Mouse (Mus musculus): ENCODE results near the gene Flrt1.
"Not testable (repeated sequence)": the region's sequence is repeated elsewhere in the genome, so short reads cannot be mapped to it uniquely, and the experiment has no call there.

Gene Flrt1

GRCm38 (mm10) chr19:7068661-7069531 lies 36.6 kb downstream of the Flrt1 start:
- DNase-seq (ENCODE audit: low spot score): no peak

- peak; percentile 85 for DNase-seq (ENCODE audit: low spot score)
These were observed 37.4 kb downstream of the Flrt1 start for GRCm38 (mm10) chr19:7068136-7068535.

- no peak for DNase-seq (ENCODE audit: low spot score)
These were observed 38.0 kb downstream of the Flrt1 start for GRCm38 (mm10) chr19:7067344-7068050.

GRCm38 (mm10) chr19:7066828-7067342 lies 38.6 kb downstream of the Flrt1 start:
- no peak for DNase-seq (ENCODE audit: low spot score)

GRCm38 (mm10) chr19:7066034-7066827 lies 39.3 kb downstream of the Flrt1 start:
- DNase-seq (ENCODE audit: low spot score): no peak

DNA sequence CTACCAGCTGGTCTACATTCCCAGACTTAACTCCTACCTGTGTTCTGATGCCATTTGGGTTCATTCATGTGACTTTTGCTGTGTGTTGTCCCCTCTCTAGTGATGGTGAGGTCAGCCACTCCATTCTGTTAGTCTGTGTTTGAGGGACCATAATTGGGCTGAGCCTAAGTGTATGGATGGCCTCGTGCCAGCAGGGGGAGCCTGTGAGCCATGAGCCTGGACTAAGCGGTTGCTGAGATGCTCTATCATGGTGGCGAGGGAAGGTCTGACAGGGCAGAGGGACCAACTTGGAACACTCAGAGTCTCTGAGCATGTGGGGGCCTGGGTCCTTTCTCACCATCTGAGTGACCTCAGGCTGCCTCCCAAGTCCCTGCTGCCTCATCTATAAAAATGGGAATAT lies 41.0 kb downstream of the Flrt1 start:
- DNase-seq (ENCODE audit: low spot score): peak; percentile 87

DNA sequence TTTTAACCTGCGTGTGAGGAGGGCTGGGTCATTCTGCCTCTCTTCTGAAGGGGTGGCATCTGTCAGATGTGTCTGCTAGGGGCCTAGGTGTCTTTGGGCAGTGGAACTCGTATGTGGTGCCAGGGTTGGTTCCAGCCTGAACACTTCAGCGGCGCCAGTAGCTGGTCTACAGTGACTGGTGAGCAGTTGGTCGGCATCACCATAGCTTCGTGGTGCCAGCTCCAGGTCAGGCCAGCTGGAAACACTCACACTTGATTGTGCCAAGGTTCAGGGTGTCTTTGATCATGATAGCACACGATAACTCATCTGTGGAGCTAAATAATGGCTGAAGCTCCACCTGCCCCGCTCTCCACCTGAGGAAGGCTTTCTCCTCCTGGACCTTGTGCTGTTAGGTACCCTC lies 42.6 kb downstream of the Flrt1 start:
- no peak for DNase-seq (ENCODE audit: low spot score)

GRCm38 (mm10) chr19:7062110-7062509 lies 43.4 kb downstream of the Flrt1 start:
- no peak for DNase-seq (ENCODE audit: low spot score)

GRCm38 (mm10) chr19:7058541-7058940 lies 47.0 kb downstream of the Flrt1 start:
- DNase-seq (ENCODE audit: low spot score): no peak

DNA sequence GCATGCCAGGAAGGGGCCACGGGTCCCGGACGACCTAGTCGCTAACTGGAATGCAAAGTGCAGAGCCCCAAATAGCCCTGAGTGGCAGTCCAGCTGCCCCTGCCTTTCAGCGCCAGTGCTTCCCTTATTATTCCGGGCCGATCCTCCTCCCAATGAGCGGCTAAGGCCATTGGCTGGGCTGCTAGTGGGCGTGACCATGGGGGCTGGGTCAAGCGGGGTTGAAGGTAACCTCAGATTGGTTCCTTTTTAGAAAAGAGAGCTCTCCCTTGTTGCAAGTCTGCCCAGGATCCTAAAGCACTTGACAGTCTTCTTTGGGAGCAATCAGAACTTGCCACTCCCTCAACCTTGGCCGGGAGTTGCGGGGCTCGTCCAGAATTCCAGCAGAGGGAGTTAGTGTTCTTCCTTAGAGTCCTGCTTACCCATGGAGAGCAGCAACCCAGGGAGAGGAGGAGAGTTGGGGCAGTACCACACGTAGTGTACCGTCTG lies 47.8 kb downstream of the Flrt1 start:
- peak; percentile 75 for DNase-seq (ENCODE audit: low spot score)

GRCm38 (mm10) chr19:7057126-7057721 lies 48.3 kb downstream of the Flrt1 start:
- peak; percentile 56 for DNase-seq (ENCODE audit: low spot score)

GRCm38 (mm10) chr19:7056248-7057087 lies 49.1 kb downstream of the Flrt1 start, which contains the start of gene Macrod1:
TSS of gene Macrod1 (plus strand) at chr19:7056810.
- DNase-seq (ENCODE audit: low spot score): peak; percentile 71

GRCm38 (mm10) chr19:7055173-7055572 lies 50.4 kb downstream of the Flrt1 start:
- DNase-seq (ENCODE audit: low spot score): no peak

DNA sequence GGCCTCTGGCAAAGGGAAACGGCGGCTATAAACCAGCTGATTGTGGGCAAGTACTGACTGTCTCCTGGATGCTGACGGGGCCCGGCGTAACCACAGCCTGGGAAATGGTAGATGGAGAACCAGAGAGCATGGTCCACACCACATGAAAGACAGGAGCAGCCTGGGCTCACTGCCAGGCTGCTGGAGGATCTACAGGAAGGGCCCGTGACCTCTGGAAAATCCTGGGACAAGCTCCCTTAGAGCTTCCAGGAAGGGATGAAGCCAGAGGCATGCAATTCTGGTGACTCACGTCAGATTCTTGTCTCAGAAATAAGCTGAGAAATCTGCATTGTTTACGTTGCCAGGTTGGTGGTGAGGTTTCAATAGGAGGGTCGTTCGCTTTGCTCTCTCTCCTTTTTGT lies 50.8 kb downstream of the Flrt1 start:
- DNase-seq (ENCODE audit: low spot score): peak; percentile 28

DNA sequence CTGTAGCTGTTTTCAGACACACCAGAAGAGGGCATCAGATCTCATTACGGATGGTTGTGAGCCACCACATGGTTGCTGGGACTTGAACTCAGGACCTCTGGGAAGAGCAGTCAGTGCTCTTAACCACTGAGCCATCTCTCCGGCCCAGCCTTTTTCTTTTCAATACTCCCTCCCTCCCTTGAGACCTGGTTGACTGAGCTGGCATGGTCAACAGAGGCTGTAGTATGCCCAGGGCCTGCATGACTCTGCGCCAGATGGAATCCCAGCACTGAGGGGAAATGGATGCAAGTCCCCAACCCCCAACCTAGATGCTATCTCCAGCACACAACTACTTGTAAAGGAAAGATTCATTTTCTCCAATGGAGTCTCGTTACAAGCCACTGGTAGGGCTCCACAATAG lies 52.1 kb downstream of the Flrt1 start:
- DNase-seq (ENCODE audit: low spot score): not testable (repeated sequence)

GRCm38 (mm10) chr19:7044706-7045105 lies 60.8 kb downstream of the Flrt1 start:
- no peak for DNase-seq (ENCODE audit: low spot score)

DNA sequence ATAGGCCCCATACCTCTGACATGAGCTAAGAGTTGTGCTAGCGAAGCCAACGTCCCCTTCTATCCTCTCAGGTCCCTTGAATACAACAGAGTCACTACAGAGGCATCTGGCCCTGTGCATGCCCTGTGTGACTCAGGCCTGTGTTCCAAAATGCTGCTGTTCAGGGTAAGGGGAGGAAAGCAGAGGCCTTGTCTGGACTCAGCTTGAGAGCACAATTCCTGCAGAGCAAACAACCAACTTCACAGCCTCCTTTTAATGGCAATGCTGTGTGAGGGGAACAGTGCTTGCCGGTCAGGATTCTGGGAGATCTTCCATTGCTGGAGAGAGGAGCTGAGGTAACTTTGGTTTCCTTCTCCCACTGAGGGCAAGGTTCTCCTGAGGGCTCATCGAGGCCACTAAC lies 61.2 kb downstream of the Flrt1 start:
- DNase-seq (ENCODE audit: low spot score): no peak

All from urinary bladder, postnatal 25 days (tissue).